Mouse (Mus musculus): ENCODE data around the gene Ap2b1. TPM values are rescaled to one million over a fixed set of nuclear protein-coding genes. Genes with fewer than 3 reads are reported as not detected.

Gene Ap2b1
- polyA plus RNA-seq (2012; rRNA removed; ENCODE audit: low replicate concordance): 14.4 and 18.1 TPM in 2 replicates

GRCm38 (mm10) chr11:83298225-83299195, at the start of gene Ap2b1:
Ap2b1 (plus strand) TSS chr11:83299024.

GRCm38 (mm10) chr11:83286566-83286965, 12.3 kb upstream of the Ap2b1 start, which contains the start of gene Slfn14:
Slfn14 (minus strand) TSS chr11:83286726.

GRCm38 (mm10) chr11:83302526-83303251, 3.9 kb downstream of the Ap2b1 start, which contains the start of gene Pex12:
Pex12 (minus strand) TSS chr11:83302586.

GRCm38 (mm10) chr11:83409087-83409754, 110.4 kb downstream of the Ap2b1 start, which contains the start of gene Rasl10b:
Rasl10b (plus strand) TSS chr11:83409137.

GRCm38 (mm10) chr11:83429355-83429754, 130.5 kb downstream of the Ap2b1 start, which contains the start of gene Gas2l2:
Gas2l2 (minus strand) TSS chr11:83429455.

GRCm38 (mm10) chr11:83437377-83437776, 138.6 kb downstream of the Ap2b1 start, which contains the start of gene 1700020L24Rik:
1700020L24Rik (plus strand) TSS chr11:83437677.

Other genes with a start within 250 kb of the Ap2b1 start
- 0.86 and 5.1 TPM in 2 replicates for gene Slfn2, start 233.9 kb upstream of the Ap2b1 start, polyA plus RNA-seq (2012; rRNA removed; ENCODE audit: low replicate concordance)
- gene Slfn1, start 182.2 kb upstream of the Ap2b1 start, polyA plus RNA-seq (2012; rRNA removed; ENCODE audit: low replicate concordance): 0.06 and 0.34 TPM in 2 replicates
- 0.32 and 0.36 TPM in 2 replicates for gene Slfn4, start 123.8 kb upstream of the Ap2b1 start, polyA plus RNA-seq (2012; rRNA removed; ENCODE audit: low replicate concordance)
- gene Slfn3, start 107.7 kb upstream of the Ap2b1 start, polyA plus RNA-seq (2012; rRNA removed; ENCODE audit: low replicate concordance): 0.11 TPM in 1 of 2 replicates, not detected in the other
- gene Slfn14, start 12.3 kb upstream of the Ap2b1 start, polyA plus RNA-seq (2012; rRNA removed; ENCODE audit: low replicate concordance): not detected in 2 replicates
- gene Pex12, start 3.6 kb downstream of the Ap2b1 start, polyA plus RNA-seq (2012; rRNA removed; ENCODE audit: low replicate concordance): 3.7 and 6.7 TPM in 2 replicates
- gene Rasl10b, start 110.1 kb downstream of the Ap2b1 start, polyA plus RNA-seq (2012; rRNA removed; ENCODE audit: low replicate concordance): 0.67 and 0.92 TPM in 2 replicates
- gene Gas2l2, start 130.4 kb downstream of the Ap2b1 start, polyA plus RNA-seq (2012; rRNA removed; ENCODE audit: low replicate concordance): 0.19 TPM in 1 of 2 replicates, not detected in the other
- 0.43 and 3.5 TPM in 2 replicates for gene 1700020L24Rik, start 138.7 kb downstream of the Ap2b1 start, polyA plus RNA-seq (2012; rRNA removed; ENCODE audit: low replicate concordance)
- 4.0 and 24.0 TPM in 2 replicates for gene Mmp28, start 164.0 kb downstream of the Ap2b1 start, polyA plus RNA-seq (2012; rRNA removed; ENCODE audit: low replicate concordance)
- 1.5 and 3.1 TPM in 2 replicates for gene Taf15, start 174.1 kb downstream of the Ap2b1 start, polyA plus RNA-seq (2012; rRNA removed; ENCODE audit: low replicate concordance)
- gene Heatr9, start 223.2 kb downstream of the Ap2b1 start, polyA plus RNA-seq (2012; rRNA removed; ENCODE audit: low replicate concordance): not detected in 2 replicates
- gene Ccl5, start 231.5 kb downstream of the Ap2b1 start, polyA plus RNA-seq (2012; rRNA removed; ENCODE audit: low replicate concordance): 253 and 747 TPM in 2 replicates

Data from duodenum, adult 2 months (tissue).